Mouse (Mus musculus): ENCODE data around the gene Cryzl2. TPM values are rescaled to one million over a fixed set of nuclear protein-coding genes. Genes with fewer than 3 reads are reported as not detected.

Gene Cryzl2
- 7.7 and 8.0 TPM in 2 replicates for polyA plus RNA-seq (2012; rRNA removed)

GRCm38 (mm10) chr1:157458421-157459208 lies at the start of gene Cryzl2:
Gene Cryzl2 (plus strand): TSS chr1:157458577.

GRCm38 (mm10) chr1:157412454-157413369 lies 45.7 kb upstream of the Cryzl2 start, which contains the start of gene Rasal2:
Gene Rasal2 (minus strand): TSS chr1:157412595.

GRCm38 (mm10) chr1:157506522-157506921 lies 48.1 kb downstream of the Cryzl2 start, which contains the start of gene Sec16b:
Gene Sec16b (plus strand): TSS chr1:157506728.

Other genes with a start within 250 kb of the Cryzl2 start
- 0.58 and 0.61 TPM in 2 replicates for gene Rasal2, start 46.0 kb upstream of the Cryzl2 start, polyA plus RNA-seq (2012; rRNA removed)
- gene Sec16b, start 48.2 kb downstream of the Cryzl2 start, polyA plus RNA-seq (2012; rRNA removed), result 3.1 and 3.7 TPM in 2 replicates

All from liver, embryonic 14 days (tissue).